Mouse (Mus musculus) cerebellum, adult 11 months (tissue): ENCODE results near the gene Eef1akmt2.
A peak's percentile ranks its signal among the peaks of the same experiment; 100 is the strongest.

Experiments used
- DNase-seq: peaks from one replicate; pipeline ENCODE4 v3.0.0; 2022

Gene Eef1akmt2

GRCm38 (mm10) chr7:132809721-132810120 is 42.8 kb downstream of the Eef1akmt2 start:
- DNase-seq: no peak

DNA sequence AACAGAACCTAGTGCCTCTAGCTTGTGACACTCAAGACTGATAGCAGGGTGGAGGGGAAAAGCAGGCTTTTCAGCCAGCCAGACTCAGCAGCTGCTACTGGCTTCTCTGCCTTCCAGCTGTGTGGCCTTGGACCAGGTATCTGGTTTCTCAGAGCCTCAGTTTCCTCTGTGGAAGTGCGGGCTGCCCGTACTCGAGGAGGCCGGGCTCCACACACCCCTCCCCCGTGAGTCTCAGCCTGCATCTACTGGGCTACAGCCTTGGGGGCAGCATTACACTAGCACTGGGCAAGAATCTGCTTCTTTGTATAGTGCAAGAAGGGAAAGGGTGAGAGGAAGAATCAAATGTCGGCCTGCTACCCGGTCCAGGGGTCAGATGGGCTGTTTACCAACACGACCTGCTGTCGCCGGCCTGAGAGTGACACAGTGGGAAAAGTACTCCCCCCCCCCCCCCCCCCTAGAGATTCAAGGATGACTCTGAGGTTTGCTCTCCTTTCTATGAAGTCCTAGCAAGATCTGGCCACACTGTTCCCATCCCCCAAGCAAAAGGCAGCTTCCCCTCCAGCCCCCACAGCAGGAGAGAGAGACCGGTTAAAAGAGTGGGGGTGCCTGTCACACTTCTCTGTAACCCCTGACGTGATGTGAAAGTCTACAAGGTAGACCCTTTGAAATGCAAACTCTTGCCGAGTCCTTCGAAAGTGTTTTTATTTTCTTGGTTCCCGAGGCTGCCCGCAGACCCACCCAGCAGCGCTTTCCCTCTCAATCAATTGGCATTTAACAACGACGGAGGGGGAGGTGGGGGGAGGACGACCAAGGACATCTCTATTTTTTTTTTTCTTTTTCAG is 43.4 kb downstream of the Eef1akmt2 start:
- DNase-seq: peak; percentile 48

DNA sequence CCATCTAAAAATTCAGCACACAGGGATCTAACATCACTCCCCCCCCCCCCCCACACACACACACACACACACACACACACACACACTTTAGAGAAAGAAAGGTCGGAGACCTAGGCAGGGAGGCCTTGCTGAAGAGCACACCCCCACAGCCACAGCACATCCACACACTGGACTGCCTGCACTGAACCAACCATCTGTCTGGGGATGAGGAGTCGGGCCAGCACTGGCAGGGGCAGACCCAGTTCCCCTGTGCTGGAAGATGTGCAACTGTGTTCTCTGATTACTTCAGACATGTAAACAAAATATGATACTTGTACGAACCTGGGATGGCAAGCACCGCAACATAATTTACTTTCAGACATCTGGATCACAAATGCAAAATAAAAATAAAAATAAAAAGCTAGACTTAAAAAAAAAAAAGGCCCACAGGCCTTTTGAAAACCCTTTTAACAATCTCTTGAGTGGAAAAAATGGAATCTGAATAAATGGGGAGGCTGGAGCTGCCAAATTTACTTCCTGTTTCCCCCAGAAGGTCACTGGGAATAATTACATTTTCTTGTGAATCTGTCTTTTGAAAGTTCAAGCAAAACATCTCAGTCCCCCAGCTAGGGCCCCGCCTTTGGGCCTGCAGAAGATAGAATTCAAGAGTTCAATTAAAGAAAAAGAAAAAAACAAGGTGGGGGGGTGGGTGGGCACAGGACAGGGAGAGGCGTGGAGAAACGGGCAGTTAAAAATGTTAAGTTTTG is 44.2 kb downstream of the Eef1akmt2 start:
- DNase-seq: peak; percentile 52

- DNase-seq: peak; percentile 87
Observed at GRCm38 (mm10) chr7:132806926-132807857, 45.3 kb downstream of the Eef1akmt2 start.

- DNase-seq: peak; percentile 73
Observed at GRCm38 (mm10) chr7:132806286-132806685, 46.2 kb downstream of the Eef1akmt2 start.

DNA sequence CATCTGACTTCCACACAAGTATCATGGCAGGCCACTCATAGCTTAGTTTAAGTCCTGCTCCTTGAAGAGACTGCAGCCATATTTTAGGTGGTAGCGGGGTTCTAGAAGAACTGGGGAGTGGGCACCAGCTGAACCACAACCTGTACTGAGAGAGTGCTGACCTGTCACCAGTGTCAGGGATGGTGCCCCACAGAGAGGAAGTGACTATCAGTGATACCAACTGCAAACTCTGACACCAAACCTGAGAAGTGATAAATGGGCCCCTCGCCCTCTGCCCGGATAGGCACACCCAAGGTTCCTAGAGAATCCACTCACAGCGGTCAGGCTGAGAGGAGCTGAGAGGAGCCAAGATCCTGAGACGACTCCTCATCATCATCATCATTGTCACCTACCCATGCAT is 47.5 kb downstream of the Eef1akmt2 start:
- DNase-seq: peak; percentile 17

- peak; percentile 39 for DNase-seq
Observed at GRCm38 (mm10) chr7:132804461-132804860, 48.0 kb downstream of the Eef1akmt2 start.

GRCm38 (mm10) chr7:132803962-132804361 is 48.5 kb downstream of the Eef1akmt2 start:
- DNase-seq: peak; percentile 23

GRCm38 (mm10) chr7:132803336-132803735 is 49.1 kb downstream of the Eef1akmt2 start:
- DNase-seq: peak; percentile 27

DNA sequence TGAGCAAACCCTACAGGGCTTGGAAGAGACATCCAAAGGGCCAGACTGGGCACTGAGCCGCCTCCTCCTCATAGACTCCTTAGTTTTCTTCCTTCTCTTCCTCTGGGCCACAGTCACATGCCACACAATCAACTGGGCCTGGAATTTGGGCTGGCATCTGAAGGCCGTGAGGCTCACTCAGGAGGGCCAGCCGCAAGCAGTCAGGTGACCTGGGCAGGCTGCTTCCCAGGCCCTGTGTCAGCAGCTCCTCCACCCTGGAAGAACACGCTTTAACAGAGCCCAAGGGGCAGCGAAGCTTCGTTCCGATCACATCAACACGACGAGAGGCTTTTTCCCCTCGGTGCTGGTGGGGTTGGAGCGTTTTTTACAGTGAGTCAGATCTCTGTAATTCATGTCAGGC is 49.8 kb downstream of the Eef1akmt2 start:
- DNase-seq: peak; percentile 28

- no peak for DNase-seq
Observed at GRCm38 (mm10) chr7:132802066-132802465, 50.4 kb downstream of the Eef1akmt2 start.

GRCm38 (mm10) chr7:132801509-132801908 is 51.0 kb downstream of the Eef1akmt2 start:
- no peak for DNase-seq

GRCm38 (mm10) chr7:132800868-132801267 is 51.6 kb downstream of the Eef1akmt2 start:
- DNase-seq: peak; percentile 16

DNA sequence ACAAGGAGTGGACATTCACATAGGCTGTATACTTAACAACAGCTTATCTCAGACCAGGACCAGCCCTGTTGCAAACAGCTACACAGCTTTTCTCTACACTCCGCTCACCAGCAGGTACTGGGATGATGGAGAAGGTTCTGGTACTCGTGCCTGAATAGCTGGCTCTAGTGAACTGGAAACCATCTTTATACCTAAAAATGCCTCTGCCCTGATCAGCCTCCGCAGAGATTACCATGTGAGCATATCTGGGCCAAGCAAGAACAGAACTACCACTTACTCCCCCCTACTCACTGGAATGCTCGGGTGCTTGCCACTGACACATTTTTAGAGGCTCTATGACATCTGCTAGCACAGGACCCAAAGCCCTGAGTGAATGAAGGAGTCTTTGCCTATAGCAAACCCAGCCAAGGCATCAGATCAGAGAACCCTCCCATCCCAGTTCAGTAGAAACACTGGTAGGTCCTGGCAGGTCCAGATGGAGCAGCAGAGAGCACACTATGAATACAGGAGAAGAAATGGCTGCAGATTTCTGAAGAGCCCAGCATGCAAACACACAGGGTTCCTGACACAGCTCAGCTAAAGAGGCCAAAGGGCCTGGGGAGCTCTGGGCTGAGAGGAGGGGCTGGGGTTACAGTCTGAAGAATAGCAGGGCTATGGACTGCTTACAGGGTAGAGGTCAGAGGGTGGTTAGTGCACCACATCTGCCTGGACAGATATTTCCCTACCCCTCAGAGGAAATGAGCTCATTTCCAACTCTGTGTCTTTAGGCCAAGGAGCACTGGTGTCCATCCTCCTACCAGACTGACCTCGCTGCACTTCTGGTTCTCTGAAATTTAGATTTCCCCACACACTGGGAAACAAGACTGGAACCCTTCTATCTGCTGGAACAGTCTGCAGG is 53.1 kb downstream of the Eef1akmt2 start:
- peak; percentile 32 for DNase-seq

DNA sequence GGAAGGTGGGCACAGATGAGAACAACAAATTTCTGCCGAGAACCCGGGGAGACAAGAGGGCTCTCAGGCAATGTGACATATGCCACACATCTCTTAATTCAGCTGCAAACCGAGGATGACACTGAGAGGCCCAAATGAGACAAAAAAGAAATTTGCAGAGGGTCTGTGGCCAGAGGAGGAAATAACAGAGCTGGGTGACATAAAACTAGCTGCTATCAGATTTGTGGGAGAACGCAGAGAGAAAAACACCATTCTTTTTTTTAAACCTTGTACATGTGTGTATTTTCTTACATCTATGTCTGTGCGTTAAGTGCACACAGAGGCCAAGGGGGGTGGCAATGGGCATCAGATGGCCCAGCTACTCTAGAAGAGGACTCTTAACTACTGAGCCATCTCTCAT is 57.3 kb downstream of the Eef1akmt2 start:
- DNase-seq: no peak

DNA sequence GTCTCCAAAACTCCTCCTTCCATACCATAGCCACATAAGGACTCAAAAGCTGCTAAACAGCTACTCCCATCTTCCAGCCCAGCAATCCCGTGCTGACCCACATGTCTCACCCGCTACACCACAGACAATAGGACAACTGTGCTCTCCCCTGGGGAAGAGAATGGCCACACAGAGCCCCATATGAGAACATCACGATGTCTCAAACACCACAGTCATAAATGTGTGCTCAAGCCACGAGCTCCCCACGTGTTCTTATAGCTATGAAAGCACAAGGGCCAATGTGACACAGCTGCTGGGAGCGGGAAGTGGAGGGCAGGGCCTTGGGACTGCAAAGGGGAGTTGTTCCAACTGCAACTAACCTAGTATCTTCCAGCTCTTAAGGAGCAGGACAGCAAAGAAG is 59.0 kb downstream of the Eef1akmt2 start:
- DNase-seq: no peak

DNA sequence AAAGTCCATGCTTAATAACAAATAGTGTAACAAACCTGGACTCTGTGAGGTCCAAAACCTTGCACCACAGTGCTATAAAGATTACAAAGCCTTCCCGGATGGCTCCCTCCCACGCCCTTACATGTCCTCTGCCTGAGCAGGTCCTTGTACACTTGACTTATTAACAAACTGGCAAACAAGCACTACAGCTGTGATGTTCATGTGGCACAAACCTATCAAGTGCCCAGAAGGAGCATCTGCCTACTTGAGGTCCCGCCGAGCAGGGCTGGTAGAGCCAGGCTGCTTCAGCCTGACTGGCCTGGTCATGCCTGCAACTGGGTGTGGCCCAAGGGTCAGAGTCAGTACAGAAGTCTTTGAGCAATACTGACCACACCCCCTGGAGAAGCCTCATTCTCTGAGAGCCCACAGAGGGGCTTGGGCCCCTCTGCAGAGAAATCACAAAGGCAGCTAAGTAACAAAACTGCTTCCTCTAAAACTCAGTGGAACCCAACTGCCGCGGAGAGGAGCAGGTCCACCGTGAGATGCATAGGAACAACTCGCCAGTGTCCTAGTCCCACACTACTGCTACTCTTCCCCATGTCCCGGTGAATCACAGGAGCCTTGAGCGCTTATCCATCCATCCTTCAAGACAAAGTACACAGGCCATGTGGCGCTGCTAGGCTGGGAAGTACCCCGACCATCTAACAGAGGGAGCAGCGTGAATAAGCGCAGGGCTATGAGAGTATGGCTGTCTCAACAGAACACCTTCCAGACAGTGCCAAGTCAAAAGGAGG is 61.8 kb downstream of the Eef1akmt2 start:
- DNase-seq: no peak

DNA sequence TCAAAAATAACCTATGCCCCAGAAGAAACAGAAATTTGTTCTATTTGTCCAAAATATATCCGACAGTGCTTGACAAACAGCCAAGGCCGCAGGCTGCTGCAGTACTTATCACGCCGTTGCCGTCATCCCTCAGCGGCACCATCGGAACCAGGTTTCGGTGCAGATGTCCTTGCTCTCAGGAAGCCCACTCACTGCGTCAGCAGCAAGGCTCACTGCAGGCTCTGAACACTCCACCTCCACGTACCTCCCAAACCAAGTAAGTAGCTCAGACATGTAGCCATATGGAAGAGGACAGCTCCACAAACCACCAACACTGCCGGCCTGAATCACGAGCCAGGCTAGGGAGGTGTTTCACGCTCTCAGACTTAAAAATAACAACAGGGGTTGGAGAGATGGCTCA is 63.6 kb downstream of the Eef1akmt2 start:
- DNase-seq: no peak

DNA sequence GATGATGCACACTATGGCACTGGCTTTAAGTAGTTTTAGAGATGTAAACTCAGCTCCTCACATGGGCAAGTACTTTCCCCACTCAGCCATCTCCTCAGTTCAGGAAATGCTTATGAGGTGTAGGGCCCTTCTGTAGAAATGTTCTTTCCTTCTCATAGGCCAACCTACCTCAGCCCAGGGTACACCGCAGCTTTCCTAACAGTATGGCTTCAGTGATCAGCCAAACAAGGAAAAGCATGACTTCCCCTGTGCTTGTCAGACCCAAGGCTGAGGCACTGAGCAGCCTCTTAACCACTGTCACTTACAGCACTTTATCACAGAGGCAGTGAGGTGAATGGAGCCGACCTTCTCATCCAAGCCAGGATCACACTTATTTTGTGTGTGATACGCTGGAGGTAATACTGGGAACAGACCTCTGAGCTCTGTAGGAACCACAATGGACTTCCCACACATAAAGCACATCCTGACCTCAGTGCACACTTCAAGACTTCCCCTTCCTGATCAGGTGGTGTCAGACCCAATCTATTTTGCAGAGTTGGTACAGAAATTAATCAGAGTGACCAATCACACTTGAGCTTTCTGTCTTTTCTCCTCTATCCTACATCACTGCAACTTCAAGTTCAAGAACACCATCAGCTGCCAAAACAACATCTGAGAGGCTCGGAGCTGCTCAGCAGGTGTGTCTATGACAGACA is 64.8 kb downstream of the Eef1akmt2 start:
- no peak for DNase-seq

GRCm38 (mm10) chr7:132787022-132787421 is 65.5 kb downstream of the Eef1akmt2 start:
- no peak for DNase-seq
